Mouse (Mus musculus): ENCODE results near the gene Atl3.

DNA sequence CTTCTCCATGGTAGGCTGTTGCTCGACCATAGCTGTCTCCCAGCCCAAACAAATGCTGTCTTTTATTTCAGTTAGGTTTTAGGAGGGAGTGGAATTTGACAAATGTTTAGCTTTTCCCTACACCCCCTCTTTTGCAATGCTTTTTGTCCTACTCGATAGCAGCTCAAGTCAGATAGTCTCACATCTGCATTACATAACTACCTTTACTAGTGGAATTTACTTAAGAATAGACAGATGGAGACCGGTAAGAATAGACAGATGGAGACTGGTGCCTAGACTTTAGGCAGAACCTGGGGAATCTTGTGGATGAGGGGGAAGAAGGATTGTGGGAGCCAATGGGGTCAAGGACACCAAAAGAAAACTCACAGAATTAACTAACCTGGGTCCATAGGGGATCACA lies 89.8 kb downstream of the Atl3 start:
- TF ChIP-seq TAL1 (IDR thresholded peaks at IDR 0.05; ENCODE audit: low read length) (no peak), GATA1 (IDR thresholded peaks at IDR 0.05; ENCODE audit: low read length) (no peak)

Data from erythroblast, embryonic 14.5 days (primary cell).